Mouse (Mus musculus) MN1 (cell line): Measurements from ENCODE around the gene Gtf2ird1.
A peak's percentile ranks its signal among the peaks of the same experiment; 100 is the strongest.
"Not testable (repeated sequence)": the region's sequence is repeated elsewhere in the genome, so short reads cannot be mapped to it uniquely, and the experiment has no call there.

Experiments
- DNase-seq: peaks from one replicate; pipeline ENCODE4 v3.0.0-alpha.2; 2016; ENCODE audit warnings: low spot score

Gtf2ird1 gene

GRCm38 (mm10) chr5:134410307-134410836 lies 46.1 kb downstream of the Gtf2ird1 start:
- no peak for DNase-seq

- DNase-seq, result no peak
Observed at GRCm38 (mm10) chr5:134409606-134410306, 46.8 kb downstream of the Gtf2ird1 start.

GRCm38 (mm10) chr5:134408119-134408518 lies 48.4 kb downstream of the Gtf2ird1 start:
- no peak for DNase-seq

GRCm38 (mm10) chr5:134401841-134402240 lies 54.7 kb downstream of the Gtf2ird1 start:
- no peak for DNase-seq

GRCm38 (mm10) chr5:134397434-134398163 lies 58.9 kb downstream of the Gtf2ird1 start:
- no peak for DNase-seq

GRCm38 (mm10) chr5:134396519-134396918 lies 60.0 kb downstream of the Gtf2ird1 start:
- DNase-seq, result no peak

- no peak for DNase-seq
Observed at GRCm38 (mm10) chr5:134394624-134395023, 61.9 kb downstream of the Gtf2ird1 start.

- no peak for DNase-seq
Observed at GRCm38 (mm10) chr5:134393624-134394023, 62.9 kb downstream of the Gtf2ird1 start.

- peak; percentile 81 for DNase-seq
Observed at GRCm38 (mm10) chr5:134385106-134385505, 71.4 kb downstream of the Gtf2ird1 start.

GRCm38 (mm10) chr5:134375256-134375655 lies 81.3 kb downstream of the Gtf2ird1 start:
- no peak for DNase-seq

- DNase-seq, result no peak
Observed at GRCm38 (mm10) chr5:134374546-134374945, 82.0 kb downstream of the Gtf2ird1 start.

GRCm38 (mm10) chr5:134373912-134374488 lies 82.5 kb downstream of the Gtf2ird1 start:
- peak; percentile 78 for DNase-seq

- no peak for DNase-seq
Observed at GRCm38 (mm10) chr5:134372926-134373658, 83.4 kb downstream of the Gtf2ird1 start.

GRCm38 (mm10) chr5:134371511-134372289 lies 84.8 kb downstream of the Gtf2ird1 start:
- DNase-seq, result no peak

GRCm38 (mm10) chr5:134370831-134371230 lies 85.7 kb downstream of the Gtf2ird1 start:
- no peak for DNase-seq

GRCm38 (mm10) chr5:134359101-134359500 lies 97.4 kb downstream of the Gtf2ird1 start:
- no peak for DNase-seq

GRCm38 (mm10) chr5:134355372-134355771 lies 101.1 kb downstream of the Gtf2ird1 start:
- DNase-seq, result not testable (repeated sequence)

GRCm38 (mm10) chr5:134353117-134353516 lies 103.4 kb downstream of the Gtf2ird1 start:
- DNase-seq, result no peak

- DNase-seq, result no peak
Observed at GRCm38 (mm10) chr5:134352527-134353001, 104.0 kb downstream of the Gtf2ird1 start.

- peak; percentile 87 for DNase-seq
Observed at GRCm38 (mm10) chr5:134350660-134351059, 105.9 kb downstream of the Gtf2ird1 start.

GRCm38 (mm10) chr5:134347066-134347465 lies 109.5 kb downstream of the Gtf2ird1 start:
- no peak for DNase-seq
